In the genomic region with DNA sequence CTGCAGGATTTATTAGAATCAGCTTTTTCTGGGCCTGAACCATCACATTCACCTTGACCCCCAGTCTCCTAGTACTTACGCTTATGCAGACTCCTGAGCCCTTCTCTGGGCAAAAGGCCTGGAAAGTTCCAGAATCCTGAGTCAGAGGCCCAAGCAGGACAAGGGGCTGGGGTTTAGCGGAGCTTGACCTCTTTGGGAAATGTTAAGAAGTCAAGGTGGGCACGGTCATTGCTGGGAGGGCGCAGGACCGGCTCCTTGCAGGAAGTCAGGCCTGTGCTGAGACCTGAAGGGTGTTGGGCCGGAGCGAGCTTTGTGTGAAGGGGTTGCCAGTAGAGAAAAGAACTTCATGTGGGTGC, we compare ENCODE assay signal across 16 mouse cellular contexts.
DNase-seq lines count a peak whose midpoint lies in the region; ATAC-seq and TF ChIP-seq lines count a peak whose summit lies in the region.
"Had no signal": no experiment of that assay in that cellular context is flagged by ENCODE, and none has a peak within 500 bp of the region (broad histone marks: within the 10 kb centered on the region; RNA-seq: fewer than 3 reads in every experiment).

No protein-coding gene starts in this region.

- WGBS in embryonic facial prominence, embryonic 12.5 days, result 84% methylated on average over 7 of the region's 7 CpGs
- WGBS in embryonic facial prominence, embryonic 10.5 days, result 86% methylated on average over 7 of the region's 7 CpGs
- 85% methylated on average over 7 of the region's 7 CpGs for WGBS in lung, embryonic 14.5 days
- 71% methylated on average over 7 of the region's 7 CpGs for WGBS in forebrain, embryonic 14.5 days
- 80% methylated on average over 7 of the region's 7 CpGs for WGBS in midbrain, embryonic 13.5 days

- H3K36me3 ChIP-seq in embryonic facial prominence, embryonic 12.5 days, result no peaks in the 10 kb centered on the region
- H3K36me3 ChIP-seq in embryonic facial prominence, embryonic 10.5 days (replicated peaks), result no peaks in the 10 kb centered on the region
- no peaks in the 10 kb centered on the region for H3K36me3 ChIP-seq in lung, embryonic 14.5 days (ENCODE audit: insufficient read depth)
- H3K36me3 ChIP-seq in forebrain, embryonic 14.5 days (ENCODE audit: control insufficient read depth, insufficient read depth, low read length), result no peaks in the 10 kb centered on the region
- no peaks in the 10 kb centered on the region for H3K36me3 ChIP-seq in midbrain, embryonic 13.5 days
- H3K36me3 ChIP-seq: neural tube, embryonic 13.5 days had no signal

- H3K9ac ChIP-seq in embryonic facial prominence, embryonic 12.5 days, result no peak overlapping the region
- H3K9ac ChIP-seq in lung, embryonic 14.5 days, result no peak overlapping the region
- H3K9ac ChIP-seq in forebrain, embryonic 14.5 days (ENCODE audit: low read length), result no peak overlapping the region
- H3K9ac ChIP-seq in midbrain, embryonic 13.5 days (replicated peaks), result no peak overlapping the region

- TF ChIP-seq CTCF in lung, embryonic 14.5 days (IDR thresholded peaks at IDR 0.05; ENCODE audit: low read depth), result no peak

- 0 out of 2 replicates have a peak overlapping the region, but pooled peaks have one; percentile 42 for H3K27ac ChIP-seq in embryonic facial prominence, embryonic 12.5 days
- H3K27ac ChIP-seq in embryonic facial prominence, embryonic 10.5 days (replicated peaks), result no peak overlapping the region
- H3K27ac ChIP-seq in lung, embryonic 14.5 days (ENCODE audit: low read depth), result peak overlapping the region; percentile 64; the same call in 1 of the 2 replicates
- peak overlapping the region; percentile 5; the same call in 1 of the 2 replicates for H3K27ac ChIP-seq in forebrain, embryonic 14.5 days (ENCODE audit: low read depth, low read length)
- peak overlapping the region; percentile 89 for H3K27ac ChIP-seq in midbrain, embryonic 13.5 days

- H3K4me3 ChIP-seq in embryonic facial prominence, embryonic 12.5 days, result no peak overlapping the region
- no peak overlapping the region for H3K4me3 ChIP-seq in embryonic facial prominence, embryonic 10.5 days
- H3K4me3 ChIP-seq in lung, embryonic 14.5 days (ENCODE audit: low read depth, low read length), result no peak overlapping the region
- H3K4me3 ChIP-seq in forebrain, embryonic 14.5 days (ENCODE audit: low read depth, low read length), result no peak overlapping the region
- H3K4me3 ChIP-seq in midbrain, embryonic 13.5 days (replicated peaks), result no peak overlapping the region
- H3K4me3 ChIP-seq: neural tube, embryonic 13.5 days had no signal

- ATAC-seq in embryonic facial prominence, embryonic 12.5 days (ENCODE audit: insufficient number of reproducible peaks, insufficient read depth, low FRiP score, low TSS enrichment), result no peak
- ATAC-seq in lung, embryonic 14.5 days (ENCODE audit: insufficient read depth), result no peak
- no peak for ATAC-seq in forebrain, embryonic 14.5 days
- ATAC-seq in midbrain, embryonic 13.5 days, result no peak
- ATAC-seq: Patski had no signal

- no peak for DNase-seq in embryonic facial prominence, embryonic 10.5 days (ENCODE audit: low spot score)
- no peak for DNase-seq in lung, embryonic 14.5 days
- no peak for DNase-seq in lung, postnatal 25 days (ENCODE audit: low spot score)
- no peak for DNase-seq in forebrain, embryonic 14.5 days (ENCODE audit: low spot score)
- no peak for DNase-seq in layer of hippocampus, postnatal 25 days (ENCODE audit: extremely low spot score in 1 of 2, low spot score in 1 of 2)
- no peak for DNase-seq in cerebellum, adult 8-10 months
- DNase-seq: cerebellum, adult 2 months; gastrocnemius, postnatal 14 days; kidney, postnatal 25 days; left cerebral cortex, postnatal 4 days; lung, adult 2 months; thymus, postnatal 14 days had no signal

- peaks cover 14% of the 10 kb centered on the region for H3K4me1 ChIP-seq in embryonic facial prominence, embryonic 12.5 days
- peaks cover 21% of the 10 kb centered on the region for H3K4me1 ChIP-seq in embryonic facial prominence, embryonic 10.5 days
- no peaks in the 10 kb centered on the region for H3K4me1 ChIP-seq in lung, embryonic 14.5 days (ENCODE audit: insufficient read depth)
- H3K4me1 ChIP-seq in forebrain, embryonic 14.5 days (ENCODE audit: control insufficient read depth, insufficient read depth, low read length), result peaks cover 19% of the 10 kb centered on the region
- H3K4me1 ChIP-seq in midbrain, embryonic 13.5 days (replicated peaks), result peaks cover 29% of the 10 kb centered on the region

- no peaks in the 10 kb centered on the region for H3K9me3 ChIP-seq in embryonic facial prominence, embryonic 12.5 days
- H3K9me3 ChIP-seq in embryonic facial prominence, embryonic 10.5 days, result no peaks in the 10 kb centered on the region
- H3K9me3 ChIP-seq in lung, embryonic 14.5 days (ENCODE audit: low read depth, low read length), result no peaks in the 10 kb centered on the region
- no peaks in the 10 kb centered on the region for H3K9me3 ChIP-seq in forebrain, embryonic 14.5 days (replicated peaks; ENCODE audit: control insufficient read depth, low read length)
- no peaks in the 10 kb centered on the region for H3K9me3 ChIP-seq in midbrain, embryonic 13.5 days
- H3K9me3 ChIP-seq: neural tube, embryonic 13.5 days had no signal

- no peaks in the 10 kb centered on the region for H3K27me3 ChIP-seq in embryonic facial prominence, embryonic 12.5 days
- no peaks in the 10 kb centered on the region for H3K27me3 ChIP-seq in embryonic facial prominence, embryonic 10.5 days (replicated peaks; ENCODE audit: low read depth, poor library complexity, severe bottlenecking)
- no peaks in the 10 kb centered on the region for H3K27me3 ChIP-seq in lung, embryonic 14.5 days (ENCODE audit: insufficient read depth, low read length)
- no peaks in the 10 kb centered on the region for H3K27me3 ChIP-seq in forebrain, embryonic 14.5 days (replicated peaks; ENCODE audit: control insufficient read depth, insufficient read depth, low read length)
- H3K27me3 ChIP-seq in midbrain, embryonic 13.5 days, result no peaks in the 10 kb centered on the region
- H3K27me3 ChIP-seq: neural tube, embryonic 13.5 days; Patski had no signal

- H3K4me2 ChIP-seq in embryonic facial prominence, embryonic 12.5 days (replicated peaks), result no peak overlapping the region
- H3K4me2 ChIP-seq in lung, embryonic 14.5 days, result no peak overlapping the region
- no peak overlapping the region for H3K4me2 ChIP-seq in forebrain, embryonic 14.5 days (ENCODE audit: low read length)
- H3K4me2 ChIP-seq in midbrain, embryonic 13.5 days (replicated peaks), result no peak overlapping the region
- H3K4me2 ChIP-seq: neural tube, embryonic 13.5 days had no signal
